Mouse (Mus musculus) embryonic fibroblast, embryonic 13.5 days (primary cell): ENCODE measurements at regions not wholly inside any gene's neighbourhood (a gene's known extent, or its start where the extent isn't known, plus 50 kb on each side); places are given as distances from the start of the nearest gene placed in this dataset.
A peak's percentile ranks its signal among the peaks of the same experiment; 100 is the strongest.

ENCODE experiments used
- H3K27ac ChIP-seq: 2 replicates; pipeline ENCODE4 v1.5.1; 2012; ENCODE audit warnings: low read length, control low read depth, inconsistent platforms; ENCODE audit not compliant: insufficient read depth
- H3K4me1 ChIP-seq: 2 replicates; pipeline ENCODE4 v1.6.1; 2011; ENCODE audit warnings: low read length; ENCODE audit not compliant: control insufficient read depth, insufficient read depth
- H3K4me3 ChIP-seq: 2 replicates; pipeline ENCODE4 v1.5.1; 2011; ENCODE audit warnings: mild to moderate bottlenecking, control low read depth, low read length; ENCODE audit not compliant: insufficient read depth
- CTCF ChIP-seq: IDR thresholded peaks from 2 replicates; pipeline ENCODE4 v1.5.1; 2011; ENCODE audit warnings: mild to moderate bottlenecking, control low read depth, low read length, moderate library complexity, borderline replicate concordance; ENCODE audit not compliant: insufficient read depth
- POLR2A ChIP-seq: IDR thresholded peaks from 2 replicates; pipeline ENCODE4 v1.6.1; 2011; ENCODE audit warnings: low read depth, mild to moderate bottlenecking, control low read depth, low read length, moderate library complexity

DNA sequence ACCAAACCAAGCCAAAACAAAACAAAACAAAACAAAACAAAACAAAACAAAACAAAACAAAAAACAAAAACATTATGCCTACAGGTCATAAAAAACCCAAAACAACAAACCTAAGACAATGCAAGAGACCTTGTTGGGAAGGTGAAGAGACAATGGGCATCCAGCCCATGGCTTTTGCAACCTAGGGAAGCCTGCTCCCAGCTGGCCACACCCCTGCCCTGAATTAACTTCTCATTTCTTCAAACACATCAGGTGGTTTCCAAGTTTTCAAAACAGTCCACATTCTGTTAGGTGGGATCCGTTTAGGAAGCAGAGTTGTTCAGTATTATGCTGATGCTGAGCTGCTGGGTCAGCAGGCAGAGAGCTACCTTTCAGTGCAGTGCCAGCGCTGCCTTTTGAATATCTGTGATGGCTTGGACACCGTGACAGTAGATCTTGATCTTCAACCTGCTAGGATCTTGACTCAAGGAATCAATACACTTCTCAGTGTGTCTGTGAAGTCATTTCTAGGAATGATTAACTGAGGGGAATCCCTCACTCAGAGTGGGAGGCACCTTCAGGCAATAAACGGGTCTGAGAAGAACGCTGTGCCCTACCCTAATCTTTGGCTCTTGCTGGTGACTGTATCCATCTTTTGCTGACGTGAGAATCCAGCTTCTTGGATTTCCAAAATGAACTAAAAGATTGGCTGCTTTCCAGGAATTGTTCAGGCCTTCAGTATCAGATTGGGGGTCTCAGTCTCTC is 121.4 kb downstream of the 1810013L24Rik start:
- Histone ChIP-seq H3K4me1 (no peaks in the 10 kb centered on the region), H3K4me3 (no peak overlapping the region), H3K27ac (no peak overlapping the region)
- TF ChIP-seq POLR2A (no peak), CTCF (no peak)

DNA sequence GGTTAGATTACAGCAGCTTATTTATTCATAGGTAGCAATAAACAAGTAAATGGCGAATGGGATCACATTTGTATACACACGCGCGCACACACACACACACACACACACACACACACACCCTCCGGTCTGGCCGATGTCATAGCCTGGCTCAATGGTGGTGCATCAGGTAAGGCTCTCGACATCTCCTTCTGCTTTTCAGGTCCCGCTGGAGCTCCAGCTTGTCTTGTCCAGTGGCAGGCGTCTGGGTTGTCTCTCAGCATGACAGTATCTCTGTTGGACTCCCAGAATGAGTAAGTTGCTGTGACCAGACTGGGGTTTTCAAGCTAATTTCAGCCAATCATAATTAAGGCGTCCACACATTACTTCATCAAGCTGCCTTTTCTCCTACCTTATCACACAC is 131.8 kb downstream of the 1810013L24Rik start:
- H3K4me1 ChIP-seq = no peaks in the 10 kb centered on the region
- H3K4me3 ChIP-seq = no peak overlapping the region
- TF ChIP-seq POLR2A (no peak), CTCF (no peak)
- no peak overlapping the region for H3K27ac ChIP-seq

DNA sequence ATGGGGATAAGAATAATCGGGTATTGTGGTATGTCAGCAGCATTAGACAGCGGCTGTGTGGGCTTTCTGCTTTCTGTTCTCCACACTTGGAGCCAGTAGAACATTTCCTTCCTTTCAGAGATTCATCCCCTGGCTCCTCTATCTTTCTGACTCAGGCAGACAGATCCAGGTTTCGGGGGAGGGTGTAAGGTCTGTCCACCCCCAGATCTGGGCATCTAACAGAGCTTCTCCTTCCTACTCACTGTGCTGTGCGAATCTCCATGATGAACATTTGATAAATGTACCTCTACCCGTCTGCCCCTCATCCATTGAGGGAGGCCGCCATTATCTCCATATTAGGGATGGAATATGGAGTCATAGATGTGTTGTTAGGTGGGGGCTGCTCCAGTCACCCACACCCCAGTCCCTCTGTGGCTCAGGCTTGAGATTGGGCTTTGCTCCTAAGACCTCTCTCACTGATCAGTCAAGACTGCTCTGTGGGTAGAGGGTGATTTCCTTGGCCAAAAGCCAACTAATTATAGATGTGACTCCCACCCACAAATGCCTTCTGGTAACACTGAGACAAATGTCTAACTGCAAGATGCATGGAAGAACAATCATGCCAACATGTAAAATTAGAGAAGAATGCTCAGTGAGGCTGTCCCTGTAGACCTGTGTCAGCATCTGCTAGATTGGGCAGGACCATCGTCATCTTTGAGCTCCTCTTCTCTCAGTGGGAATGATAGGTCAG is 163.8 kb downstream of the 1810013L24Rik start:
- no peaks in the 10 kb centered on the region for H3K4me1 ChIP-seq
- TF ChIP-seq CTCF = no peak
- no peak overlapping the region for H3K4me3 ChIP-seq
- H3K27ac ChIP-seq = no peak overlapping the region

DNA sequence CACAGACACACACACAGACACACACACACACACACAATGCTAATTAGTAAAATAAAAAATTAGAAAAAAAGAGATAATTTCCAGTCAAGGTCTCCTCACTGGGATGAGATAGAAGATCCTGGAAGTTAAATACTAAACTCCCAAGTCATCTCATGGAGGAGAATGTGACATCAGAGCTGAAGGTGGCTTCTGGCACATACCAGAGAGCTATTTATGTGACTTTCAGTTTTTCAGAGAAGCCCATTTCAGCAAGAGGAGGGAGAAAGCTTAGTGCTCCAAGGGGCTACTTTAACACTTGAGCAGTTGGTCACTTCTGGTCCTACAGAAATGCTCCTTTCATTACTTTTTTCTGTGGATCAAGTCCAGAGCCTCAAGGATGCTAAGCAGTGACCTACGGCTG is 164.6 kb downstream of the 1810013L24Rik start:
- TF ChIP-seq POLR2A (no peak), CTCF (no peak)
- H3K27ac ChIP-seq = no peak overlapping the region
- no peaks in the 10 kb centered on the region for H3K4me1 ChIP-seq
- H3K4me3 ChIP-seq = no peak overlapping the region

DNA sequence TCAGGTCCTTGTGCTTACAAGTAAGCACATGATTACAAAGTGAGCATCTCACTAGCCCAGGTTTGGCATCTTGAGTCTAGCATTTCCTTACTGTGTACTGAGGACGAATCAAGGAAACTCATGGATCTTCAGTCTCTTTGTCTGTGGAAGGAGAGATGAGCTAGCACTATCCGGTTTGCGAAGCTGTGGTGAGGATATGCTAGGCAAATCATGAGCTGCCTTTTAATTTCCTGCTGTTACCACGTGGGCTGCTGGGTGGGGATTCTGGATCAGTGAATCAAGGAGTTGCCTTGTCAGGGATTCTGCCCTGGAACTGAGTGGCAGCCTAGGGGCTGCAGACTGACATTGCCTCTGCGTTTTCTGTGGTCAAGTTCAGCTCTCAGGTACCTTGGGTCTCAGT is 167.3 kb downstream of the 1810013L24Rik start:
- Histone ChIP-seq H3K4me1 (no peaks in the 10 kb centered on the region), H3K27ac (no peak overlapping the region), H3K4me3 (no peak overlapping the region)
- TF ChIP-seq CTCF = no peak
- TF ChIP-seq POLR2A = no peak

DNA sequence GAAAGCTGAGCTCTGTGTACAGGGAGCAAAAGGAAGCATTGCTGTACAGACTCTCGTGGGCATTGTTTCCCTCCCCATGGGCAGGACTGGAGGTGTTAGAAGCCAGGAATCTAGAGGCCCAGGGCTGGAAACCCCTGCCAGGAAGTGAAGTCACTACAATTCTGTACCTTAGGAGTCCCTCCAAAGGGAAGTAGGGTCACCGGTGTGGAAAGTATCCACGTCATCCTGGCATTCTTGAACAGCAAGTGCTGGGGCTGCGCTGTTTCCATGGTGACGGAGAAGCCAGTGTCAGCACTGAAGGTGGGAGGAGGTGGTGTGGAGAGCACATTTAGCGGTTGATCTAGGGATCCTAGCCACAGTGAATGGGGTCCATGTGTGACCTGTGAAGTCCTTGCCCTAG is 174.1 kb downstream of the 1810013L24Rik start:
- H3K4me3 ChIP-seq = no peak overlapping the region
- no peaks in the 10 kb centered on the region for H3K4me1 ChIP-seq
- no peak overlapping the region for H3K27ac ChIP-seq
- TF ChIP-seq CTCF = no peak
- no peak for TF ChIP-seq POLR2A

DNA sequence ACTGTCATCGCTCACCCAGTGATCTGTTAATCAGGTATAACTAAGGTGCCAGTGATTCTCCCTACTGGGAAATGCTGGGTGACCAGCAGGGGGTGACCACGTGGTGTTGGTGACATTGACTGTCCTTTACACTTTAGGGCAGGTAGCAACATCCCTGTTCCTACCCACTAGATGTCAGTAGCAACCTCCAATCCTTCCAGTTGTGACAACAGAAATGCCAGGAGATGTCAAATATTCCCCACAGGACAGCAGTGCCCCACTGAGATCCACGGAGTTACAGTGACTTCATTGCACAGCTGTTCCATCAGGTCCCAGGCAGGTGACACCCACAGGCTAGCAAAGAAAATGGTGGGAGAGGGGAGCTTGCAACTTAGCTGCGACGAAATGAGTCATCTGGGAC is 176.0 kb downstream of the 1810013L24Rik start:
- H3K27ac ChIP-seq = no peak overlapping the region
- TF ChIP-seq POLR2A (no peak), CTCF (no peak)
- H3K4me1 ChIP-seq = no peaks in the 10 kb centered on the region
- H3K4me3 ChIP-seq = no peak overlapping the region

DNA sequence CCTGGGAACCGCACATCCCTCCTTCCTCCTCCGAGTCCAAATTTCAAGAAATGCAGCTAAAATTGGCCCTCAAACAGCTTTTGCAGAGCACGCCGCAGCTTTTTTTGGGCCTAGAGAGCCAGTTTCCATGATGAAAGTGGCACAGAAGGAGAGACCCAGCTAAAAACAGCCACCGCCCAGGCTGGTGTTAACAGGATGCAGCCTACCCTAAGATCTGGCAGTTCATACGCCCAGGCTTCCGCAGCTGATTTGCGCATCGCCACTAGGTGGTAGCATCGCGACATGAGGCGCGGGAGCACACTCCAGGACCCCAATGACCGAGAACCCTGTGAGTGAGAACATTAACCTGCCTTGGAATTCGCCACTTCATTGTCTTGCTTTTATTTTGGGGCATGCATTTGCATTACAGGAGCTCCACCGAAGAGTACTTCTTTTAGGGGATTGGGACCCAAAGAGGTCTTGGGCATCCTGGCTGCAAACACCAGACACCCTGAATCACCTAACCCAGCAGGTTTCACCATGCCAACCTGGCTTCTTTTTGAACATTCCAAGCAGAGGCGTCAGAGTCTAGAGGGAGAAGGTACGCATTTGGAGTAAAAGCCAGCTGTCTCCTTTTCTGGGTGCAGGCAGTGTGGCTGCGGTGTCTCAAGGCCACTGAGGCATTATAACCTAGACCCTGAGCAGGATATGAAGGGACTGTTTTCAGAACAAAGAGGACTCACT is 179.6 kb downstream of the 1810013L24Rik start:
- no peaks in the 10 kb centered on the region for H3K4me1 ChIP-seq
- TF ChIP-seq CTCF = peak; percentile 99
- TF ChIP-seq POLR2A = no peak
- H3K27ac ChIP-seq = no peak overlapping the region
- no peak overlapping the region for H3K4me3 ChIP-seq

DNA sequence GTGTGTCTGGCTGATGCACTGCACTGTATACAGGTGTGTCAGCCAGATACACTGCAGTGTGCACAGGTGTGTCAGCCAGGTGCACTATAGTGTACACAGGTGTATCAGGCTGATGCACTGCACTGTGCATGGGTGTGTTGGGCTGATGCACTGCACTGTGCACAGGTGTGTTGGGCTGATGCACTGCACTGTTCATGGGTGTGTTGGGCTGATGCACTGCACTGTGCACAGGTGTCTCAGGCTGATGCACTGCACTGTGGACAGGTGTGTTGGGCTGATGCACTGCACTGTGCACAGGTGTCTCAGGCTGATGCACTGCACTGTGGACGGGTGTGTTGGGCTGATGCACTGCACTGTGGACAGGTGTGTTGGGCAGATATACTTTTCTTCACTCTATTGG is 181.2 kb downstream of the 1810013L24Rik start:
- no peak overlapping the region for H3K27ac ChIP-seq
- no peak for TF ChIP-seq POLR2A
- H3K4me3 ChIP-seq = no peak overlapping the region
- H3K4me1 ChIP-seq = no peaks in the 10 kb centered on the region

DNA sequence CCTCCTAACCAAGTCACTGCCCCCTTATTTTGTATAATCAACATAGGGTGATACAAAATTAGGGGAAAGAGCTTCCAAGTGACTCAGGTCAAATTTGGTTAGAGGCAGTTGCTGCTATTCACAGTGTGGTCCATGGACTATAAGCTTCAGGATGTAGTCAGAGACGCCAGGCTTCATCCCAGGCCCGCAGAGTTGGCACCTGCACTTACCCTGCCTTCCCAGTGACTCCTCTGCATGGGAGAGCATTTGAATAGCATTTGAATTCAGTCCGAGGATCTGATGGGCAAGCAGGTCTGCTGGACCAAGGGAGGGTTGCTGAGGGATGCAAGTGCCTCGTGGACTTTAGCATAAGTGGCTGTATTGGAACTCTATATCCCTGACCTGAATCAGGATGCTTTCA is 181.8 kb downstream of the 1810013L24Rik start:
- Histone ChIP-seq H3K4me1 (no peaks in the 10 kb centered on the region), H3K4me3 (no peak overlapping the region), H3K27ac (no peak overlapping the region)
- no peak for TF ChIP-seq CTCF
